Mouse (Mus musculus) MEL (cell line): ENCODE measurements at regions not wholly inside any gene's neighbourhood (a gene's known extent, or its start where the extent isn't known, plus 50 kb on each side); places are given as distances from the start of the nearest gene placed in this dataset.

ENCODE experiments used
- CTCF ChIP-seq, 3 experiments: IDR thresholded peaks in 2 of 3; conservative IDR thresholded peaks in 1 of 3; 2 replicates each; pipeline ENCODE4 v1.5.1; 2011 to 2012; ENCODE audit warnings: low read length in 3 of 3, low read depth in 2 of 3, mild to moderate bottlenecking in 2 of 3, improper control_type of control experiment in 1 of 3, inconsistent platforms in 1 of 3, mixed read lengths in 1 of 3, moderate library complexity in 1 of 3; ENCODE audit not compliant: control insufficient read depth in 1 of 3, insufficient read depth in 1 of 3, poor library complexity in 1 of 3, severe bottlenecking in 1 of 3
- POLR2A ChIP-seq, 2 experiments: IDR thresholded peaks; 2 replicates each; pipeline ENCODE4 v1.6.1; 2011 to 2012; ENCODE audit warnings: low read length in 2 of 2, mild to moderate bottlenecking in 2 of 2, control low read depth in 1 of 2, improper control_type of control experiment in 1 of 2, low read depth in 1 of 2, moderate library complexity in 1 of 2; ENCODE audit not compliant: control insufficient read depth in 1 of 2, insufficient read depth in 1 of 2, poor library complexity in 1 of 2

- TF ChIP-seq CTCF (IDR thresholded peaks at IDR 0.05 in 2 of 3, conservative IDR thresholded peaks at IDR 0.05 in 1 of 3; ENCODE audit: control insufficient read depth in 1 of 3, insufficient read depth in 1 of 3, low read depth in 2 of 3, low read length in 3 of 3, poor library complexity in 1 of 3, severe bottlenecking in 1 of 3) (no peak), POLR2A (IDR thresholded peaks at IDR 0.05; ENCODE audit: control insufficient read depth in 1 of 2, insufficient read depth in 1 of 2, low read depth in 1 of 2, low read length in 2 of 2, poor library complexity in 1 of 2) (no peak)
Measured at GRCm38 (mm10) chr13:89453819-89454218, 85.8 kb upstream of the Hapln1 start.
